Mouse (Mus musculus) heart, embryonic 16.5 days (tissue): ENCODE data around the gene Armt1. TPM values are rescaled to one million over a fixed set of nuclear protein-coding genes. Genes with fewer than 3 reads are reported as not detected.

ENCODE experiments used
- ATAC-seq: fragments of 200-750 bp; cut with Nextera tagmentation; replicated peaks from 2 replicates; pipeline ENCODE4 v1.8.0; 2017; ENCODE audit warnings: moderate number of reproducible peaks; ENCODE audit not compliant: insufficient read depth, low FRiP score; ENCODE audit errors: extremely low read depth
- H3K27ac ChIP-seq: fragments of 300-500 bp; sonication (generic); 2 replicates; pipeline ENCODE4 v1.5.1; 2014; ENCODE audit warnings: mild to moderate bottlenecking, low read length, control low read depth, moderate library complexity
- H3K27me3 ChIP-seq: fragments of 300-500 bp; sonication (generic); 2 replicates; pipeline ENCODE4 v1.6.1; 2014; ENCODE audit warnings: low read length, mixed read lengths; ENCODE audit not compliant: control insufficient read depth, insufficient read depth
- H3K36me3 ChIP-seq: fragments of 300-500 bp; sonication (generic); 2 replicates; pipeline ENCODE4 v1.6.1; 2014; ENCODE audit not compliant: control insufficient read depth, insufficient read depth
- H3K4me1 ChIP-seq: fragments of 300-500 bp; sonication (generic); 2 replicates; pipeline ENCODE4 v1.6.1; 2014; ENCODE audit warnings: low read length, mixed read lengths; ENCODE audit not compliant: control insufficient read depth, insufficient read depth
- H3K4me2 ChIP-seq: fragments of 300-500 bp; sonication (generic); 2 replicates; pipeline ENCODE4 v1.6.1; 2014; ENCODE audit warnings: low read depth, mild to moderate bottlenecking, control low read depth, low read length
- H3K4me3 ChIP-seq: fragments of 300-500 bp; sonication (generic); 2 replicates; pipeline ENCODE4 v1.5.1; 2014; ENCODE audit warnings: mild to moderate bottlenecking, control low read depth, low read length
- H3K9ac ChIP-seq: fragments of 300-500 bp; sonication (generic); 2 replicates; pipeline ENCODE4 v1.6.1; 2014; ENCODE audit warnings: low read length, control low read depth
- H3K9me3 ChIP-seq: fragments of 300-500 bp; sonication (generic); replicated peaks from 2 replicates; pipeline ENCODE4 v1.6.1; 2016; ENCODE audit warnings: low read length; ENCODE audit not compliant: control insufficient read depth
- WGBS: fragments of 180-500 bp; shearing (Covaris S2); extraction: QIAGEN DNeasy Blood & Tissue Kit; methylation state at CpG from one replicate; pipeline ENCODE4 v1.1.7; 2014; 5-methylcytosine and 5-hydroxymethylcytosine counted together
- polyA plus RNA-seq: library from polyadenylated mRNA; unstranded; fragments of >200 nt; fragmentation: Nextera tagmentation; extraction: Ambion mirVana; gene quantifications from 2 replicates; pipeline ENCODE4 v1.2.1, GENCODE M21; 2015

Gene Armt1
- polyA plus RNA-seq, 1 experiment from 2014 or later: 18.0 TPM

- 37% methylated on average over 11 of the region's 11 CpGs for WGBS
- no peaks in the 10 kb centered on the region for H3K36me3 ChIP-seq
- ATAC-seq: peak; percentile 52; the same call in 1 of the 2 replicates
- peak overlapping the region; percentile 18; the same call in 1 of the 2 replicates for H3K4me3 ChIP-seq
- H3K4me2 ChIP-seq: peak overlapping the region; percentile 41
- no peaks in the 10 kb centered on the region for H3K27me3 ChIP-seq
- H3K27ac ChIP-seq: no peak overlapping the region
- no peak overlapping the region for H3K9ac ChIP-seq
- no peaks in the 10 kb centered on the region for H3K9me3 ChIP-seq
- 0 out of 2 replicates have a peak, but pooled peaks cover 5% of the 10 kb centered on the region for H3K4me1 ChIP-seq
These were observed 41.3 kb downstream of the Armt1 start for GRCm38 (mm10) chr10:4473591-4473993.

- H3K4me2 ChIP-seq: no peak overlapping the region
- no peak overlapping the region for H3K4me3 ChIP-seq
- no peaks in the 10 kb centered on the region for H3K36me3 ChIP-seq
- no peak overlapping the region for H3K27ac ChIP-seq
- 0 out of 2 replicates have a peak, but pooled peaks cover 5% of the 10 kb centered on the region for H3K4me1 ChIP-seq
- no peak for ATAC-seq
- 82% methylated on average over 3 of the region's 3 CpGs for WGBS
- H3K9me3 ChIP-seq: no peaks in the 10 kb centered on the region
- H3K27me3 ChIP-seq: no peaks in the 10 kb centered on the region
- H3K9ac ChIP-seq: no peak overlapping the region
These were observed 43.2 kb downstream of the Armt1 start for GRCm38 (mm10) chr10:4475431-4475830.

GRCm38 (mm10) chr10:4476604-4477003 is 44.3 kb downstream of the Armt1 start:
- ATAC-seq: no peak
- no peak overlapping the region for H3K4me2 ChIP-seq
- H3K9me3 ChIP-seq: no peaks in the 10 kb centered on the region
- H3K9ac ChIP-seq: no peak overlapping the region
- H3K27me3 ChIP-seq: no peaks in the 10 kb centered on the region
- H3K4me1 ChIP-seq: 0 out of 2 replicates have a peak, but pooled peaks cover 5% of the 10 kb centered on the region
- no peak overlapping the region for H3K27ac ChIP-seq
- 70% methylated on average over 5 of the region's 5 CpGs for WGBS
- no peaks in the 10 kb centered on the region for H3K36me3 ChIP-seq
- no peak overlapping the region for H3K4me3 ChIP-seq

- Histone ChIP-seq H3K27ac (no peak overlapping the region), H3K4me1 (no peaks in the 10 kb centered on the region), H3K9me3 (no peaks in the 10 kb centered on the region), H3K4me3 (no peak overlapping the region), H3K36me3 (no peaks in the 10 kb centered on the region), H3K4me2 (no peak overlapping the region), H3K27me3 (no peaks in the 10 kb centered on the region), H3K9ac (no peak overlapping the region)
- no peak for ATAC-seq
- WGBS: 78% methylated on average over 3 of the region's 3 CpGs
These were observed 48.7 kb downstream of the Armt1 start for GRCm38 (mm10) chr10:4480929-4481328.

- H3K27me3 ChIP-seq: no peaks in the 10 kb centered on the region
- H3K36me3 ChIP-seq: no peaks in the 10 kb centered on the region
- no peak overlapping the region for H3K4me3 ChIP-seq
- H3K27ac ChIP-seq: no peak overlapping the region
- no peaks in the 10 kb centered on the region for H3K9me3 ChIP-seq
- ATAC-seq: 0 out of 2 replicates have a peak, but pooled peaks have one; percentile 18
- H3K4me1 ChIP-seq: no peaks in the 10 kb centered on the region
- H3K9ac ChIP-seq: no peak overlapping the region
- 79% methylated on average over 8 of the region's 8 CpGs for whole genome bisulfite sequencing
- no peak overlapping the region for H3K4me2 ChIP-seq
These were observed 49.4 kb downstream of the Armt1 start for GRCm38 (mm10) chr10:4481695-4482094.

GRCm38 (mm10) chr10:4482355-4482754 is 50.1 kb downstream of the Armt1 start, which contains the start of gene Ccdc170:
Gene Ccdc170, plus strand, starts transcription at chr10:4482502.
- H3K4me1 ChIP-seq: no peaks in the 10 kb centered on the region
- 41% methylated on average over 11 of the region's 11 CpGs for WGBS
- no peaks in the 10 kb centered on the region for H3K9me3 ChIP-seq
- H3K4me2 ChIP-seq: no peak within 1 kb of the TSS
- no peak within 1 kb of the TSS for H3K4me3 ChIP-seq
- H3K36me3 ChIP-seq: no peaks in the 10 kb centered on the region
- no peak for ATAC-seq
- H3K27ac ChIP-seq: no peak within 1 kb of the TSS
- H3K9ac ChIP-seq: no peak within 1 kb of the TSS
- no peaks in the 10 kb centered on the region for H3K27me3 ChIP-seq

- H3K9ac ChIP-seq: no peak overlapping the region
- no peak for ATAC-seq
- H3K27ac ChIP-seq: no peak overlapping the region
- WGBS: 81% methylated on average over 1 of the region's 1 CpGs
- no peaks in the 10 kb centered on the region for H3K4me1 ChIP-seq
- no peak overlapping the region for H3K4me2 ChIP-seq
- no peaks in the 10 kb centered on the region for H3K9me3 ChIP-seq
- H3K4me3 ChIP-seq: no peak overlapping the region
- H3K36me3 ChIP-seq: no peaks in the 10 kb centered on the region
- no peaks in the 10 kb centered on the region for H3K27me3 ChIP-seq
These were observed 51.6 kb downstream of the Armt1 start for GRCm38 (mm10) chr10:4483848-4484247.

- no peaks in the 10 kb centered on the region for H3K9me3 ChIP-seq
- no peaks in the 10 kb centered on the region for H3K36me3 ChIP-seq
- no peak for ATAC-seq
- no peak overlapping the region for H3K9ac ChIP-seq
- H3K4me2 ChIP-seq: no peak overlapping the region
- no peak overlapping the region for H3K4me3 ChIP-seq
- H3K27ac ChIP-seq: no peak overlapping the region
- WGBS: 76% methylated on average over 9 of the region's 9 CpGs
- H3K27me3 ChIP-seq: no peaks in the 10 kb centered on the region
- no peaks in the 10 kb centered on the region for H3K4me1 ChIP-seq
These were observed 52.7 kb downstream of the Armt1 start for GRCm38 (mm10) chr10:4484986-4485385.

- Histone ChIP-seq H3K4me3 (no peak overlapping the region), H3K9ac (no peak overlapping the region), H3K9me3 (no peaks in the 10 kb centered on the region), H3K4me1 (no peaks in the 10 kb centered on the region), H3K36me3 (no peaks in the 10 kb centered on the region), H3K27me3 (no peaks in the 10 kb centered on the region), H3K27ac (no peak overlapping the region), H3K4me2 (no peak overlapping the region)
- no peak for ATAC-seq
- 71% methylated on average over 5 of the region's 5 CpGs for WGBS
These were observed 57.6 kb downstream of the Armt1 start for GRCm38 (mm10) chr10:4489865-4490264.
